Mouse (Mus musculus): ENCODE results near the gene Ccdc189.
"Not testable (repeated sequence)": the region's sequence is repeated elsewhere in the genome, so short reads cannot be mapped to it uniquely, and the experiment has no call there.

GRCm38 (mm10) chr7:127618402-127618801 lies 30.0 kb upstream of the Ccdc189 start:
- not testable (repeated sequence) for TF ChIP-seq CTCF (IDR thresholded peaks at IDR 0.05; ENCODE audit: extremely low read depth, insufficient read length, insufficient replicate concordance, low read depth, low read length); POLR2A (IDR thresholded peaks at IDR 0.05; ENCODE audit: low read depth, low read length)
